Mouse (Mus musculus) megakaryocyte, adult 5-6 weeks (primary cell): ENCODE data around the gene Rnase1. TPM values are rescaled to one million over a fixed set of nuclear protein-coding genes. Genes with fewer than 3 reads are reported as not detected.
A peak's percentile ranks its signal among the peaks of the same experiment; 100 is the strongest.
"Not testable (repeated sequence)": the region's sequence is repeated elsewhere in the genome, so short reads cannot be mapped to it uniquely, and the experiment has no call there.

Experiments used
- ATAC-seq: 2 replicates; pipeline ENCODE4 v1.8.0; 2016; ENCODE audit warnings: mild to moderate bottlenecking, inconsistent platforms; ENCODE audit not compliant: poor library complexity, severe bottlenecking
- total RNA-seq, 2 experiments: library from RNA; stranded (forward) in 1 of 2; stranded (reverse) in 1 of 2; fragments of 153-499, 151-499 nt in 1 of 2; fragments of 221-1000, 200-1000 nt in 1 of 2; gene quantifications; 2 replicates each; pipeline versions ENCODE4 v1.2.3 to v1.2.4; 2015 to 2017

The Rnase1 gene
- total RNA-seq (2015): not detected in 2 replicates
- not detected in 2 replicates for total RNA-seq (2017)

DNA sequence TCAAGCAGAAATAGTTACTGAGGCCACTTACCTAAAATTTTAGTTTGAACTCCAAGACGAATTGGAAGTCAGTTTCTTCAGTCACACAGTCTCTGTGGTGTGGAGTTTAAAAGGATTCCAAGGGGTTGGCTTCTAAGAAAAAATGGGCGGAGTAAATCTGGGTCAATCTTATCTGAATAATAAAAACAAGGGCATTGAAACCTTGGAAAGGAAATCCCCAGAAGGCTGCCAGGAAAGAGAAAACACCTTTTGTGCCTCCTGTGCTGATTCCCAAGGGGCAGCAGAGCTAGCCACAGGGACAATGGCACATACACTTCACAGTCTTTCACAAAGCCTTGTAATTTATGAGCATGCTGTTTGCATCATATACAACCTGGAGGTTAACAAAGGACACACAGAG lies at the start of gene Rnase1:
Rnase1 (minus strand) TSS at position 101 of the 400 bp plus-strand sequence.
- ATAC-seq: no peak

DNA sequence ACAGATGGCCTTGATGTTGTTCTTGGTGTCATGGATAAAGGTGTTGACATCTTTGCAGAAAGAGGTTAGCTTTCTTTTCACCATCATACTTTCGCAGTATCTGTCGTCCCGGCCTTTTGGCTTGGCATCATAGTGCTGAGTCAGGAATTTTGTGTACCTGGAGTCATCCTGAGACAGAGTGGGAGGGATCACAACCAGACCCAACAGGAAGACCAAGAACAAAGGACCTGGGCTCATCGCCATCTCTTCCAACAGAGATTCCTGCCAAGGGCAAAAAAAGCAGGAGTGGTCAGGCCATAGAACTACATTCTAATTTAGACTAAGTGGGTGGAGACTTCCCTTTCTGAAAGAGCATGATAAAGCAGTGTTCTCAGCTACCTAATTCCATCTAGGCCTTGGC lies 49.1 kb upstream of the Rnase1 start:
- no peak for ATAC-seq

DNA sequence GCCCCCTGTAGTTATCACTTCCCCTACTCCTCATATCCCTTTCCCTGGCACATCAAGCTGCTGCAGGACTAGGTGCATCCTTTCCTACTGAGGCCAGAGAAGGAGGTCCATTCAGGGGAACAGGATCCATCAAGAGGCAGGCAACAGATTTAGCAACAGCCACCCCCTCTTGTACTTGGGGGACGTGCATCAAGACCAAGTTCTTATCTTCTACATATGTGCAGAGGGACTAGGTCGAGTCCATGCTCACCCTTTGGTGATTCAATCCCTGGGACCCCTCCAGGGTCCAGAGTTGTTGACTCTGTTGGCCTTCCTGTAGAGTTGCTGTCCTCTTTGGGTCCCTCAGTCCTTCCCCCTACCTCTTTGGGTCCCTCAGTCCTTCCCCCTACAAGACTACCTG lies 34.5 kb upstream of the Rnase1 start:
- peak; percentile 47; the same call in 1 of the 2 replicates for ATAC-seq

DNA sequence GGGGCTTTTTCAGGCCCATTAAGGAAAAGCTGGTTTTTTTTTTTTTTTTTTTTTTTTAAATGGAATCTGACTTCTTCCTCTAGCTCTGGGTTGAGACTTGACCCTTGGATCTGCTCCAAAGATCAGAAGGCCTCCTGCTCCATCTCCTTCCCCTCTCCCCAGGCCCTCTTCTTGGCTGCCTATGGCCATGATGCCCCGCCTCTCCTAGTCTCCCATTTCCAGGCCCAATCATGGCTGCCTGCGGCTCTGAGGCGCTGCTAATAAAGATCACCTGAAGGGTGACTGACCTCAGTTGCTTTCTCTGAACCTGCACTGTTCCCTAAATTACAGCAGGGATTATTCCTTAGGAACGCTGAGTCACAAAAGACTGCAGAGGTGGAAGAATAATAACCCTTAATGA lies 27.3 kb upstream of the Rnase1 start:
- ATAC-seq: no peak

DNA sequence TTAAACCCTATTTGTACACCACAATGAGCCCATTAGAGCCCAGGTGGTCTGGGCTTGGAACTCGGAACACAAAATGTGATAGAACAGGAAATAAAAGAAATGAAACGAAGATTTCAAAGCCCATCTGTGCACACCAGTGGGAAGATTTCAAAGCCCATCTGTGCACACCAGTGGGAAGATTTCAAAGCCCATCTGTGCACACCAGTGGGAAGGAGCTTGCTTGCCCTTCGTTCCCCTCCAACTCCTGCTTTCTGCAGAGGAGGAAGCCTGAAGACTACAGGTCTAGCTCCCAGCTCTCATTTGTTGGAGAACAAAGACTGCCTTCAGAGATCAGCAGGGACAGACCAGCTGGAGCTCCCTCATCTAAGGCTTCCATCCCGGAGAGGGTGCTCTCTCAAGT lies 26.4 kb upstream of the Rnase1 start:
- 0 out of 2 replicates have a peak, but pooled peaks have one; percentile 17 for ATAC-seq

DNA sequence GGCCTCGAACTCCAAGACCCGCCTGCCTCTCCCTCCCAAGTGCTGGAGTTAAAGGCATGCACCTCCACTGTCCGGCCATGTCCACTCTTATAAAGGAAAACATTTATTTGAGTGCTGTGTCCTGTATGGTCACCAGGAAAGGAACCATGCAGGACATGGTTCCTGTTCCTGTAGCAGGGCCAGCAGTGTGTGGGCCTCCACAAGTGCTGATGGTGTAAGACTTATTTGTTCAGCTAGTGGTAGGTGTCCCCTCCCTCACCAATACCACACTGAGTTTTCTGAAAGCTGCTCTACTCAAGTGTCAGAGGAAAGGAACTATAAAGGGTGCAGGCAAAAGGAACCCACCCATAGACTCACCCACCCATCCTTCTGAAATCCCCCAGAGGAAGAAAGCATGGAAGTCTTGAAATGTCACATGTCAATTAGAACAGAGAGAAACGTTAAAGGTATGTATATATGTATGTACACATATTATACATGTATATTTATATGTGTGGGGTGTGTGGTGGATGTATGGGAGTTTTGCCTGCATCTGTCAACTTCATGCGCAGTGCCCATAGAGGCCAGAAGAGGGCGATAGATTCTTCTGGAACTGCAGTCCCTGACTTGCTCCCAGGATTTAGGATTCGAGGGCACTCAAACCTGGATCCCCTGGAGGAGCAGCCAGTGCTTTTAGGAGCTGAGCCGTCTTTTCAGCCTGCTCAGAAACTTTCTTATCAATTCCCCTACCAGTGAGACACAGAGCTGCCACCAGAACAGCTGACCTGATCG lies 25.7 kb upstream of the Rnase1 start:
- peak; percentile 68 for ATAC-seq

DNA sequence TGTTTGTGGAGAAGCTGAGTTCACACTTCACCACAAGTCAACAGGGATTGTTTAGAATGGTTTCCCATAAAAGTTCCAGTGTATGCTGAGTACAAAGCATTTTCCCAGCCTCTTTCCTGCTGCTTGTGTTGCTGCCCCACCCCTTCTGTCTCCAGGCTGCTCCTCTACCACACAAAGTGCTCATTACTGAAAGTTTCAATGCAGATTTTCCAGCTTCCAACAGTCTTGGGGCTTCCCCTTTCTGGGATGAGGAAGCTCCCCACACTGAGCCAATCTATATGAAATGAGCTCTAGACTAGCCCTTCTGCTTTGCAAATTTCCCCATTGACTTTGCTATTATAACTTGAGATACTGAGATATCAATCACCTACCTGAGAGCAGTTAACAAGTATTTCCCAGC lies 19.5 kb upstream of the Rnase1 start:
- peak; percentile 79 for ATAC-seq

DNA sequence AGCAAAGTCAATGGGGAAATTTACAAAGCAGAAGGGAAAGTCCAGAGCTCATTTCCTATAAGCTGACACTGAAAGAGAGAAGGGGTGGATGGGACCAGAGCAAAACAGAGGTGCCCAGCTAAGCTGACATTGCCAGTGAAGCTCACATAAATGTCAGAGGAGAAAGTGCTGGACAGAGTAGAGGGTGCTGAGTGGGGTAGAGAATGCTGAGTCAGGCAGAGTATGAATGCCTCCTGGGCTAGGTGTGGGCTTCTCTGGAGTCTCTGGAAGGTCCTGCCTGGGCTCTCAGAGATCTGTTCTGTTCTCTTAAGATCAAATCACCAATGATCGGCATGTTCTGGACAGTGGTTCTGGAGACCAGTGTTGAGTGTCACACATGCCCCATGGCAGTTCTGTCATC lies 18.9 kb upstream of the Rnase1 start:
- no peak for ATAC-seq

DNA sequence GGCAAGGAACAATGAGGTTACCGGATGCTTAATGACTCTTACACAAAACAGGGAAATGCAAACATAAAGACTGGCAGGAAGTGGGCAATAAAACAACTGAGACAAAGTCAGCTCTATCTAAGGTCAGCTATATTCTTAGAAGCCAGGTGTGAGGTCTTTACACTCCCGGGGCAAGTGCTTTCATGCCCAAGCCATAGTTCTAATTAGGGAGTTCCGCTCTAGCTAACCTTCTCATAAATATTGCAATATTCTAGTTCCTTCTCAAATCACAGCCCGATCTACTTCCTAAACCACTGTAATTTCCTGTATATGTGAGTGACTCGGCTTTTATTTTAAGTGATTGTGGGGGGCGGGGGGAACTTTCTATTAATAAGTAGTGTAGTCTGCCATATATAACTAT lies 16.7 kb upstream of the Rnase1 start:
- not testable (repeated sequence) for ATAC-seq

DNA sequence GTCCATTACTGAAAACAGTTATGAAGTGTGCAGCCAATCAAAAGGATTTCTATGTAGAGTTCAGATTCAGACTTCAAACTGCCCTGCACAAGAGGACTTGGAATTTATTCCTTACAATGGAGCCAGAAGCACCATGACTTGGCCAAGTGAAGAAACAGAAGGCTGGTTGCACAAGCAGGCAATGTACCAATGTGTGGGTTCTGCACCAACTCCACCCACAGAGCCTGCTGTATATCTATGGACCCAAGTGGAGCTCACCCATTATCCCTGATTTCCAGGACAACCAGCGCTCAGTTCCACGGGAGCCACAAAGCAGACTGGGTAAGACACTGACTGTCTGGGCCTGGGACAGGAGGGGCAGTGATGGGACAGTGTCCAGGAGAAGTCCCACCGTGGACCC lies 15.4 kb upstream of the Rnase1 start, which contains the start of gene Rnase2b:
Rnase2b (plus strand) TSS at position 285 of the 400 bp plus-strand sequence.
- ATAC-seq: not testable (repeated sequence)

DNA sequence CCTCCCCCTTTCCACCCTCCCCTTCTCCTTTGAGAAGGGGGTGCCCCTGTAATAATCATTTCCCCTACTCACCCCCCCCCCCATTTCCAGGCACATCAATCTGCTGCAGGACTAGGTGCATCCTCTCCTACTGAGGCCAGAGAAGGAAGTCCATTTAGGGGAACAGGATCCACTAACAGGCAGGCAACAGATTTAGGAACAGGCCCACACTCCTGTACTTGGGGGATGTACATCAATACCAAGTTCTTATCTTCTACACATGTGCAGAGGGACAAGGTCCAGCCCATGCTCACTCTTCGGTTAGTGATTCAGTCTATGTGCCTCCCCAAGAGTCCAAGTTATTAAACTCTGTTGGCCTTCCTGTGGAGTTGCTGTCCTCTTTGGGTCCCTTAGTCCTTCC lies 10.5 kb upstream of the Rnase1 start:
- ATAC-seq: peak; percentile 45; the same call in 1 of the 2 replicates

DNA sequence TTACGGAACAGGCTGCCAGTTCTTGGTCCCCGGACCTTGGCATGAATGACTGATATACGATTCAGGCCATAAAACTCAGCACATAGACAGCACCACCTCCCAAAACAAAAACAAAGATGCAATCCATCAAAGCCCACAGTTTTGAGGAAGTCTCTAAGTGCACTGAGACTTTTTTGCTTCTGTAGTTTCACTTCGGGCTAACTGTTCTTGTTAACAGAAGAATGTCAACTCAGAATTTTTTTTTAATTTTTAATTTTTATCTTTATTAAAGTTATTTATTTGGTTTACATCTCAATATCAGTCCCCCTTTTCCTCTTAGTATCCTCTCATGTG lies 10.1 kb upstream of the Rnase1 start:
- peak; percentile 86 for ATAC-seq

DNA sequence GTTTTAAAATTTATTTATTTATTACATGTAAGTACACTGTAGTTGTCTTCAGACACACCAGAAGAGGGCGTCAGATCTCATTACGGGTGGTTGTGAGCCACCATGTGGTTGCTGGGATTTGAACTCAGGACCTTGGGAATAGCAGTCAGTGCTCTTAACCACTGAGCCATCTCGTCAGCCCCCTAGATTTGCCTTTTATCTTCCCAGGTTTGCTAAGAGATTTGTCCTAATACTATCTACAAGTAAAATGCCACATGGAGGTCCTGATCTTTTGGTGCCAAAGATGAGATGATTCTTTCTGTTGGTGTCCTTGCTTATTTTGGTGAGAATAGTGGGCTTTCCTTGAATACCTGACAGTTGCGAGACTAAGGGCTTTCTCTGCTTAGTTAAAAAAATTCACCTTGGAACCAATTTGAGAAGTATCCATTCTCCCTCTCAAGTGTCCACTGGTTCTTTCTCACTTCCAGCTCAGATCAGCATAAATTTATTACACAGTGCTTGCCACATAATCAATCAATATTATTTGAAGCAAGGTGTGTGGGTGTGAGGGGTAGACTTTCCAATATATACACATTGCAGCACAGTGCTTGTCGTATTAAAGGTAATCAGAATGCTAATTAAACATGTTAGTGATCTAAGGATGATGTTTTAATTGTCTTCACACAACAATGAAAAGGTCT lies 9.6 kb upstream of the Rnase1 start:
- 0 out of 2 replicates have a peak, but pooled peaks have one; percentile 15 for ATAC-seq

DNA sequence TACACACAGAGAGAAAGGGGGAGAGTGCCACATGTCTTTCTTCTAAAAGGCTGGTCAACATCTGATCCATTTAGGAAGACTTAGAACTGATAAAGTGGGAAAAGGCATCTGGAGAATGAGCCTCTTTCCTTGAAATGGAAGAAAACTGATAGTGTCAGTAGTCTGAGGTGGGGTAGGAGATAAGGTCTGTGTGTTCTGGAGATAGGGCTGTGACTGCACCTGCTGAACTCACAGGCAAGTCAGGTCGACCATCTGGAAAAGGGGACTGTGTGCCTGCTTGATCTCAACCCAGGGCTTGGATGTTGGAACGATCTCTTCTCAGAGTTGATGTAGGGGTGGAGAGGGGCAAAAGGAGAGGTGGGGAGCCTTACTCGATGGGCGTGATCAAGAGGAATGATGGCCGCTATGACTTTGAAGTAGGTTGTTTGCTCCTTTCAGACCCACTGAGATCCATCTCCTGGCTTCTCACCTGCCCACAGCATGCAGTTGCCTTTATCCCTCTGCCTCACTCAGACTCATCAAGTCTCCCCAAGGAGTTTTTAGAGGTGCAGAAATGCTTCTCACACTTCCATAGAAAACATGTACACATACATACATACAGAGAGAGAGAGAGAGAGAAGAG lies 5.8 kb upstream of the Rnase1 start:
- no peak for ATAC-seq

DNA sequence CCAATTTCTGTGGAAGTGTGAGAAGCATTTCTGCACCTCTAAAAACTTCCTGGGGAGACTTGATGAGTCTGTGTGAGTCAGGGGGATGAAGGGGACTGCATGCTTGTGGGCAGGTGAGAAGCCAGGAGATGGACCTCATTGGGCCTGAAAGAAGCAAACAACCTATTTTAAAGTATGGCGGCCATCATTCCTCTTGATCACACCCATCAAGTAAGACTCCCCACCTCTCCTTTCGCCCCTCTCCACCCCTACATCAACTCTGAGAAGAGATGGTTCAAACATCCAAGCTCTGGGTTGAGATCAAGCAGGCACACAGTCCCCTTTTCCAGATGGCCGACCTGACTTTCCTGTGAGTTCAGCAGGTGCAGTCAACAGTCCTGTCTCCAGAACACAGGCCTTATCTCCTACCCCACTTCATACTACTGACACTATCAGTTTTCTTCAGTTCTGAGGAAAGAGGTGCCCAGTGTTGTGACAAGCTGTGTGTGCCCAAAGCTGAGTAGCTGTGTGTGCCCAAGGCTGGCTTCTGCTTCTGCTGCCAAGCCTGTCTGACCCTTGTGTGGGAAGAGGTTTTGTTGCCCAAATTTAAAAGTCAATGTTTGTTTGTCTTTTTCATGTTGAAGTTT lies 3.7 kb upstream of the Rnase1 start:
- no peak for ATAC-seq

DNA sequence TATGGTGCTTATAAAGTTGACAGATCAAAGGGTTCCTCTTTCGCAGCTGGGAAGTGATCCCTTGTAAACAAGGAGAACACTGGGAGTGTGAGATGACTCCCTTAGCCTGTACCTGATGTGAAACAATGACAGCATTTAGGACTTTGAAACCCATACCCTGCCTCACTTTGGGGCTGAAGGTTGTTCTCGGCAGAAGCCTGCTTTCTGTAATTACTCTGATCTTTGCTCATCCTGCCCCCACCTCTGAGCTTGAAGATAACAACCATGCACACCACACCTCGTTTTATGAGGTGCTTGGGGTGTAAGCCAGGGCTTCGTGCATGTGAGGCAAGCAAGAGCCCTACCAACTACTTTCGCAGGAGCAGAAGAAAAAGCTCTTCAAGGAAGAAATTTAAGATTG lies 2.6 kb upstream of the Rnase1 start:
- ATAC-seq: no peak

DNA sequence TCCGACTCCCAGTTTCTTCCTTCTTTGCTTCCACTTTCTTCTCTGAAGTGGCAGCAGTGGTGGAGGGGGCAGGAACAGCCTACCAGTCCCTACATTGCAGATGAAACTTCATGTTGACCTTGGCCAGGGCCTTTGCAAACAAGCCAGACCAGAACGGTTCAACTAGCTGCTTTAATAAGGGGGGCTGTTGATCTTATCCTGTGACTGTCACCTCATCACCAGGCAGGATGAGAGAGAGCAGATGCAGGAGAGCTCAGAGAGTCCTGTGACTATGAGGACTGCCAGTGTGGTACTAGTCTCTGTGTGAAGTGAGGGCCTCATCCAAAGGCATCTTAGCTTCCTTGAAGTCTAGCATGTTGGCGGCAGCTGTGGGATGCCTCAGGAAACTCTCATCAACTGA lies 1.4 kb upstream of the Rnase1 start:
- ATAC-seq: no peak

DNA sequence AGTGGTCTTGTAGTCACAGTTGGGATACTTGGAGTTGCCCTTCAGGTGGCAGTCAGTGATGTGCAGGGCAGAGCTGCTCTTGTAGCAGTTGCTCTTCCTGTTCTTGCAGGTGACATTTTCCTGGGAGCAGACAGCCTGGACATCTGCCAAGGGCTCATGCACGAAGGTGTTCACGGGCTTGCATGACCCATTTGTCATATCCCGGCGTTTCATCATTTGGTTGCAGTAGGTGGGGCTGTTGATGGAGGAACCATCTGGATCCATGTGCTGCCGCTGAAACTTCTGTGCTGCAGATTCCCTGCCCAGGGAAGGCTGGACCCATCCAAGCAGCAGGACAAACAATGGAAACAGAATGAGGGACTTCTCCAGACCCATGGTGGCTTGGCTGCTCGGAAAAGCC lies 1.1 kb downstream of the Rnase1 start:
- ATAC-seq: no peak

DNA sequence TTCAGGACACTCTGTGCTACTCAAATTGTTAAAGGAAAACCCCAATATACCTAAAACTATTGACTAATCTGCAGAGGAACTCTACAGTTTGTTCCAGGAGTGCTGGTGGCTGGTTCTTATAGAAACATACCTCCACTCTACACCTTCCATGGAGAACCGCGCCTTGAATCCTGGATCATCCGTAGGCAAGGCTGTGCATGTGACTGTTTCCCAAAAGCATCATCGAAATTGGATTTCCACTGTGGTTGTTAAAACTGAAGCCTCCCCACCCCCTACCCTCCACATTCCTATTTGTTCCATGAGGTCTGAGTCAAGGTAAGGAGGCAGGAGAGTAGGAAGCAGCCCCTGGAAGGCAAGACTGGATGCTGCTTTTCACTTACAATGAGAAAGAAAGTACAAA lies 2.1 kb downstream of the Rnase1 start:
- no peak for ATAC-seq

DNA sequence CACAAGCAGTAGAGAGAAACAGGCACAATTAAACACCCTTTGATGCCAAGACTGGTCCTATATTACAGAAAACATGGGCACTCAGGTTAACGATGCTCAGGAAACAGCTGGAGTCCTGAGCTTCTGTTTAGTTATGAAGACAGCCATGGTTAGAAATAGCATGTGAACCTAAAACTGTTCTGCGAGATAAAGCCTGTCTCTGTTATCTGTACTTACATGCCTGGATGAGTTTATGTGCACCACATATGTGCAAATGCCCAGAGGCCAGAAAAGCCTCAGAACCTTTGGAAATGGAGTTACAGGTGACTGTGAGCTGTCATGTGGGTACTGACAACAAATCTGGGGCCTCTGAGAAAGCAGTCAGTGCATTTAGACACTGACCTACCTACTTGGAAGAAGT lies 2.6 kb downstream of the Rnase1 start:
- 0 out of 2 replicates have a peak, but pooled peaks have one; percentile 21 for ATAC-seq

DNA sequence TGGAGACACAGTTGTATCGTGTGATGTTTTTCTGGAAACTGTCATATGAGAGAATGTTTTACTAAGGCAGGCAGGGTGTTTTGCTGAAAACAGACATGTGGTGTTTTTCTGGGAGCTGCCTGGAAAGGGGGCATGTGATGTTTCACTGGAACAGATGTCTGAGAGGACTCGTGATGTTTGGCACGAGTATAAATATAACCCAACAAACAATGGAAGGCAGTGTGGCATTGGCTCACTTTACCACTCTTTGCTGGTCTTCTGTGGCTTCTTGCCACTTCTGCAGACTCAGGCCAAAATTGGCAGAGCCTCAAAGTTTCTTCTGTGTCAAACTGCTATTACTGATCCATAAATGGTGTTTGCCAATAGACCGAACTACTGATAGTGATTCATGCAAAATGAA lies 3.3 kb downstream of the Rnase1 start:
- no peak for ATAC-seq
